Mouse (Mus musculus): Measurements from ENCODE around the gene Morc2a. TPM values are rescaled to one million over a fixed set of nuclear protein-coding genes. Genes with fewer than 3 reads are reported as not detected.

Gene Morc2a
- total RNA-seq, 1 experiment from 2014 or later, result 34.8 TPM

DNA sequence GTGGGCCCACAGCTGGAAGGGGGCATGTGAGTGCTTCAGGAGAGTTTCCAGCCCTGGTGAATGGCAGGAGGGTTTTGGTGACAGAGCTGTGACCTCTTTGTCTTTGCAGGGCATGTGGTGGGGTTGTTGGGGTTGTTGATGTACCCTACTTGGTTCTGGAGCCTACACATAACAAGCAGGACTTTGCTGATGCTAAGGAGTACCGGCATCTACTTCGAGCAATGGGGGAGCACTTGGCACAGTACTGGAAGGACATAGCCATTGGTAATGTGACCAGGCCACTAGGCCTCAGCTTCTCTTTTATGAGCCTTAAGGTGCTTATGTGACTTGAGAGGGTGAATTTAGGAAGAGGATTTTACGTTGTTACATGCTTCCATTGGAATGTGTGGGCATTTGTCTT lies 30.8 kb downstream of the Morc2a start:
- ATAC-seq (replicated peaks; ENCODE audit: low read depth, poor library complexity, severe bottlenecking), result no peak

DNA sequence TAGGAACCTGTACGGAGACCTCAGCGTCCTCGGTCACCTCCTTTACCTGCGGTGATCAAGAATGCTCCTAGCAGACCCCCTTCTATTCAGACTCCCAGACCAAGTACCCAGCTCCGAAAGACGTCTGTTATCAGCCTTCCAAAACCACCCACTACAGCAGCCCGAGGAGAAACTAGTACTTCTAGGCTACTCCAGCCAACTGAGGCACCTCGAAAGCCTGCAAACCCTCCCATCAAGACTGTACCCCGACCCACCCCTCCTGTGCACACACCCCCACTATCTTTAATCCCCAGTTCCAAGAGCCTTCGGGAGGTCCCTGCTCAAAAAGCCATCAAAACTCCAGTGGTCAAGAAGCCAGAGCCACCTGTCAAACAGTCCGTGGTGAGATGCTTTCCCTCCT lies 34.7 kb downstream of the Morc2a start:
- no peak for ATAC-seq (replicated peaks; ENCODE audit: low read depth, poor library complexity, severe bottlenecking)

DNA sequence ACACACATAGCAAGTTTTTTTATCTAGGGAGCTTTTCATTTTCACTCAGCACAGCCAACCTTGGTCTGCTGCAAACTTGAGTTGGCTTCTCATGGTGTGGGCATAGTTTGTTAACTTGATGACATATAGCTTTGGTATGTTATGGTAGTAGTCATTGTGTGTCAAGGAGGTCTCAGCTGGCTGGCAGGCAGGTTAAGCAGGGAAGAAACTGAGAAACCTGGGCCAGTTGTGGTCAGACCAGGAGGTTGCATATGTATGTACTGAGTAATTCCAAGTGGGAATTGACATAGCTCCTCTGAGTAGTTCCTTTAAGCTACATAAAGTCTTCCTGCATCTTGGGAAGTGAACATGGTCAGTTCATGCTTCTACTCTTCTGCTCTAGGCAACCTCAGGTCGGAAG lies 35.2 kb downstream of the Morc2a start:
- ATAC-seq (replicated peaks; ENCODE audit: low read depth, poor library complexity, severe bottlenecking), result no peak

DNA sequence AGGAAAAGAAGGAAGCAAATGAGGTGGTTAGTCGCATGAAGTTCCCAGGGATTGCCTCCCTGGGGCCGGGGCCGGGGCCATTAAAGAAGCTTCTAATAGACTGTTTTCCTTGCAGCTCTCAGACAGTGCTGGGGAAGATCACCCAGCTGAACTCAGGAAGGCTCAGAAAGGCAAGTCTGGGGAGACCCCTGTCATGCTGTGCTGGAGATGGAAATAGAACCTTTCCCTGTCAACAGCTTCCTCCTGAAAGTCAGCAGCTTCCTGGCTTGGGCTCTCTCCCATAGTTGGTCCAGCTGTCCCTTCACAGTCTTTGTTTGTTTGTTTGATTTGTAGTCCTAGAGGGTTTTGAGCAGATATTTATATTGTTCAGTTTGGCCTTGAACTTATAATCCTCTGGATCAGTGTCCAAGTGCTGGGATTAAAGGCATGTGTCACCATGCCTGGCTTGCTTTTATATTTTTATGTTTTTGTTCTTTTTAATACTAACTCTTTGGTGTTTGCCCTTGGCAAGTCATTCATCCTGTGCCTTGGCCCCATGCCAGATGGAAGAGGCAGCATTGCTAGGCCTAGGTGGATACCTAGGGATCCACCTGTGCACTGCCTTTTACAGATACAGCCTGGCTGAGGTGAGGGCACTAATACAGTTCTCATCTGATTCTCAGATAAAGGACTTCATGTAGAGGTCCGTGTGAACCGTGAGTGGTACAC lies 35.9 kb downstream of the Morc2a start:
- no peak for ATAC-seq (replicated peaks; ENCODE audit: low read depth, poor library complexity, severe bottlenecking)

DNA sequence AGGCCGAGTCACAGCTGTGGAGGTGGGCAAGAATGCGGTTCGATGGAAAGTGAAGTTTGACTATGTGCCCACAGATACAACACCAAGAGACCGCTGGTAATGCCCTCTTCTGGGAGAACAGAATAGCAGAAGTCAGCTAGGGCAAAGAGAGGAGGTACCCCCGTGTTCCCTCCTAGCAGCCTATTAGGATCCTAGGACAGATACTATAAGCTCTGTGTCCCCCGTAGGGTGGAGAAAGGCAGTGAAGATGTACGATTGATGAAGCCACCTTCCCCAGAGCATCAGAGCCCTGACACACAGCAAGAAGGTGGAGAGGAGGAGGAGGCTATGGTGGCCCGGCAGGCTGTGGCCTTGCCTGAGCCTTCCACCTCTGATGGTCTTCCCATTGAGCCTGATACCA lies 36.4 kb downstream of the Morc2a start:
- ATAC-seq (replicated peaks; ENCODE audit: low read depth, poor library complexity, severe bottlenecking), result no peak

DNA sequence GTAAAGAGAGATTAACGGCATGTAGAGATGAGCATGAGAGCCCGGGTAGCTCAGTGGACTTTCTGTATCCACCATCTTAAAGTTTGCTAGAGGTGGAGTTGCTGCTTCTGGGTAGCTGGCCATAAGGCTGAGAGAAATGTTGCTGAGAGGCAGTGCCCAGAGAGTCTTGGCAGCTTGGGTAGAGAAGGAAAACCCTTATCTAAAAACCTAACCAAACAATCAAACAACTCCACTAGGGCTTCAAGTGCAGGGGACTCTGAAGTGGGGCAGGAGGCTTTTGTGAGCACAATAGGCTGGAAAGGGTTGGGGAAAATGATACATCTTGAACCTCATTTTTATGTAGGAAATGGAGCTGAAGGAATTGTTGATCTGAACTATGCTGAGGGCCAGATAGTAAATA lies 37.3 kb downstream of the Morc2a start:
- no peak for ATAC-seq (replicated peaks; ENCODE audit: low read depth, poor library complexity, severe bottlenecking)

DNA sequence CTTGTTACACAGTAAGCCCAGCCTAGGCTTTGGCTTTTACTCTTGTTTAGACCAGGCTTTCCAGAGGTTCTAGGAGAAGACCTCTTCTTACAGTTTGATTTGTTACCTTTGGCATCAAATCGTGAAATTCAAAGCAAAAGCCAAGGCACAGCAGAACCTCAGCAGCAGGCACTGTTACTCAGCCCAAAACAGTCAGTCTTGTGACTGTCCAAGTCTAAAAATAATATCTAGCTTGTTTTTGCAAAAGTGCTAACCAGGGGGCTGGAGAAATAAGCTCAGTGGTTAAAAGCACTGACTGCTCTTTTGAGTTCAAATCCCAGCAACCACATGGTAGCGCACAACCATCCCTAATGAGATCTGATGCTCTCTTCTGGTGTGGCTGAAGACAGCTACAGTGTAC lies 37.9 kb downstream of the Morc2a start:
- no peak for ATAC-seq (replicated peaks; ENCODE audit: low read depth, poor library complexity, severe bottlenecking)

DNA sequence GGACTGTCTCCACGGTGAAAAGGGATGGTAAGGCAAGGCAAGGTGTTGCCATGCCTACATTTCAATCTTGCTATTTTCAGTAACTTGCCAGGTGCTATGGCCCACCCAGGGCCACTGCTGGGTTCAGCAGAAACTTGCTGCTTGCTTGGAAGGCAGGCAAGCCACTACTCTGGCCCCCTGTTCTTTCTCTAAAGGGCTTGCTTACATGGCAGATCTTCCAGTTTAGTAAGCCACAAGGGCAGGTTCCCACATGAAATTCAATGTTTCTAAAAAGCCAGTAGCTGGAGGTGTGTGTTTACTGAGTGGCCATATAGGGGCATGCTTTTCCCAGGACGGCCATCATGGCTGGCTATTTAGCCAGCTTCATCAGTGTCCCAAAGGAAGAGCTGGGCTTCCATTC lies 42.8 kb downstream of the Morc2a start:
- no peak for ATAC-seq (replicated peaks; ENCODE audit: low read depth, poor library complexity, severe bottlenecking)

DNA sequence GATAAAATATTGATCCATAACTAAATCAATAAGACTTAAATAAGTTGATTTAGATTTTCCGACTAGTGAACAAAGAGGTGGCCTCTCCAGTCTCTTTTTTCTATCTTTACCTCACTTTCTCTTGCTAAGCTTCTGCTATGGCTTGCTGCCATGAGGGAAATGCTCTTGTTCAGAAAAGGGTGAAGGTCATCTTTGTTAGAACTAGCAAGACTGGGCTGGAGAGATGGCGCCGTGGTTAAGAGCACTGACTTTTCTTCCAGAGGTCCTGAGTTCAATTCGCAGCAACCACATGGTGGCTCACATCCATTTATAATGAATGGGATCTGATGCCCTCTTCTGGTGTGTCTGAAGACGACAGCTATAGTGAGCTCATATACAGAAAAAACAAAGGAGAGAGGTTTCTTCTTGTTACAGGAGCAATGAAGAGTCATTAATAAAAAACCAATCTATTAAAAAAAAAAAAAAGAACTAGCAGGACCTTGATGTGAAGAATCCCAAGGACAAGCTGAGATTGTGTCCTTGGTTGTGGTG lies 47.2 kb downstream of the Morc2a start:
- no peak for ATAC-seq (replicated peaks; ENCODE audit: low read depth, poor library complexity, severe bottlenecking)

DNA sequence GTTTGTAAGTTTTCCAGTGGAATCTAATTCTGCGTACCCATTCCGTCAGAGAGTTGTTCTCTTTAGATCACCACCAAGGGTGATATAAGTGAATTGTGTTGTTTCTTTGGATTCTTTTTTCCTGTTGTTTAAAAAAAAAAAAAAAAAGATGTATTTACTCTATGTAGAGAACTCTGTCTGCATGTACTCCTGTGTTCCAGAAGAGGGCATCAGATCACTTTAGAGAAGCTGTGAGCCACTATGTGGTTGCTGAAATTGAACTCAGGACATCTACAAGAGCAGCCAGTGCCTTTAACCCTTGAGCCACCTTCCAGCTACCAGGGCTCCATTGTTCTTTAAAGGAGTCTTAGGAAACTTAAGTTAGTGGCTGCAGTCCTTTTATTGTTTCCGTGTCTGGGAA lies 48.5 kb downstream of the Morc2a start:
- no peak for ATAC-seq (replicated peaks; ENCODE audit: low read depth, poor library complexity, severe bottlenecking)

DNA sequence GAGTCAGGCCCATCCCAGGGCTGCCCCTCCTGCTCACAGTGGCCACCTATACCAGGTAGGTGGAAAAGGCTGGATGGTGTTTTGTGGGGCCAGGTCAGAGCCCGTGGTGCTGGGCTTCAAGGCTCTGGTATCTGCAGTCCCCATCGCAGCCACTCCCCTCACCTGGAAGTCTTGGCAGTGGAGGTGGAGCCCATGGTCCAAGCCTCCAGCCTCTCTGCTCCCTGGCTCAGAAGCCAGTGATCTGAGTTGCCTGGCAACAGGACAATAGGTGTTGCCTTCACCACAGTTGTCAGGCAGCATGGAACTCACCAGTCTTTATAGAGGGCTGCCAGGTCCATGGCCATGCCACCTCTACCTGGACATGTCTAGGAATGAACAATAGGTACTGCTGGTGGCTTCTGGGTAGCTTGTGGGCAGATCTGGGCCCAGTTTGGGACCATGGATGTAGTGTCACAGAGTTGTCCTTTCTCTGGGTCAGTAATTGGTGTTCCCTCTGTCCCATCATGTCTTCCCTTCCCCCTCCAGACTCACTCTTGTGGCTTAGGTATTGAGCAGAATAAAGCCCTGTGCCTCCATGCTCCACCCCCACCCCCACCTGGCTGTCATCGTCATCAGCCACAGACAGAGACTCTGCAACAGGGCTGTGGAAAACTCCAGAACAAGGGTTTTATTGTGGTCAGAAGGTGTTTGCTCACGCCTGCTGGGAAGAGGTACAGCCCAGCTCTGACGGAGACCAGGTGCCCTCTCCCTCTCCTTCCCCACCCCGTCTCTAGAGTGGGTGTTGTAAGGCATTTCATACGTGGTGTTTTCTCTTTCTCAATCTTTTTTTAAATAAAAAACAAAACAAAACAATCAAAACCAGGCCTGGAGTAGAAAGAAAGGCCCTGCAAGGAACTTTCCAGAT lies 54.4 kb downstream of the Morc2a start:
- no peak for ATAC-seq (replicated peaks; ENCODE audit: low read depth, poor library complexity, severe bottlenecking)

DNA sequence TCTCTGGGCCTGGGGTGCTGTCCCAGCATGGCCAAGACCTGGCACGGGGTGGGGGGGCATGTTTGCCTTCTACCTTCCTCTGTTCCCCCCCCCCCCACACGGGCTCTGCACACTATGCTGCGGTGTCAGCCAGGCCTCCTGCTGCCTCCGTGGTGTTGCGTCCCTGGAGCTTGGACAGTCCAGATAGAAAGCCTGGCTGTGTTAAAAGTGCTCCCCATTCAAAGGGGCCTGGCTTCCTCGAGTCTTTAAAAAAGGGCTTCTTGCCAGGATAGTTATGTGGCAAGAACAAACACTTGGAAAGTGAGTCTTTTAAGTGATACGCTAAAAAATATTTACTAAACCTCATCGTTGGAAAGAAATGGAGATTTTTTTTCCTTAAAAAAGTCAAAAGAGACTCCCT lies 55.4 kb downstream of the Morc2a start:
- no peak for ATAC-seq (replicated peaks; ENCODE audit: low read depth, poor library complexity, severe bottlenecking)

DNA sequence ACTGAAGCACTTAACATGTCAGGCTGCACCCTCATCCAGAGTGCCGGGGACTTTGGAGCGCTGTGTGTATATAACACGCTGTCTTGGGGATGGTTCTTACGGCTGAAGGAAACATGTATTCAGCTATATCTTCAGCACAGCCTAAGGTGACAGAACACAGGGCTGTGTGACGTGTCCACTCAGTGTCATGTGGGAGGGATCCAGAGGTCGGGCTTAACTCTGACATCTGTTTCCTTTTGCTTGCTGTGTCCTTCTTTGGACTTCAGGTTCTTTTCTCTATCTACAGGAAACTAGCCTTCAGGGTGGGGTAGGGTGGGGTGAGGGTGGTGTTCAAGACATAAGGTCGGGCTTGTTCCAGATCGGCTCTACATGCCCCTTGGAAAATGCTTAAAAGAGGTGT lies 58.1 kb downstream of the Morc2a start:
- no peak for ATAC-seq (replicated peaks; ENCODE audit: low read depth, poor library complexity, severe bottlenecking)

DNA sequence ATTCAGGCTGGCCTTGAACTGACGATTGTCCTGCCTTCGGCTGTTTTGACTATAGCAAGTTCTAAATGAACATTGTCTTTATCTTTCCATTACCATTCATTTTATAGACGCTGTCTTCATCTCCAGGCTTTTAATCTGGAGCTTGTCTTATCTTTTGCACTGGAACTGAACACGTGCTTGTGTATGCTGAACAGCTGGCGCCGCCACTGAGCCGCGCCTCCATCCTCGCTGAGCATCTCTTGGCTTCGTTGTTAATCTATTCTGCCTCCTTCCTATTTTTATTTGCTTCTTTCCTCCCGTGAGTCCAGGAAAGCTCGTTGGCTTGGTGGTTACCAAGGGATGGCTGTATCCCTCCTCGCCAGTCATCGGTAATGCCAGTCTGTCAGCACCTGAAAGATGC lies 61.2 kb downstream of the Morc2a start:
- no peak for ATAC-seq (replicated peaks; ENCODE audit: low read depth, poor library complexity, severe bottlenecking)

DNA sequence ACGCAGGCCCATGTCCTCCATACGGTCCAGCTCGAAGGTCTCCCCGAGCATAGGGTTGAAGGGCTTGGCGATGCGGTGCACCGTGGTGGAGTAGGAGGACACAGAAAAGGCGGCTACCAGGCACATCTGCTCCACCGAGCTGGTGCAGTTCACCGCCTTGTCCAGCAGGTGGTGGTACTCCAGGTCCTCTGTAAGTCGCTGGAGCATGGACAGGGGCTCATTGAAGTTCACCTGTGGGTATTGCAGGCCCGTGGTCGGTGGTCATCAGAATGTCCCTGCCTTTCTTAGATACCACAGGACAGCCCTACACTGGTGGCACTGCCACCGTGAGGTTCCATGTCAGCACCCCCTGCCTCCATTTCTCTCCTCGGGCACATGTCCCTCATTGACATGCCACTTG lies 65.5 kb downstream of the Morc2a start:
- ATAC-seq (replicated peaks; ENCODE audit: low read depth, poor library complexity, severe bottlenecking), result peak; percentile 84

DNA sequence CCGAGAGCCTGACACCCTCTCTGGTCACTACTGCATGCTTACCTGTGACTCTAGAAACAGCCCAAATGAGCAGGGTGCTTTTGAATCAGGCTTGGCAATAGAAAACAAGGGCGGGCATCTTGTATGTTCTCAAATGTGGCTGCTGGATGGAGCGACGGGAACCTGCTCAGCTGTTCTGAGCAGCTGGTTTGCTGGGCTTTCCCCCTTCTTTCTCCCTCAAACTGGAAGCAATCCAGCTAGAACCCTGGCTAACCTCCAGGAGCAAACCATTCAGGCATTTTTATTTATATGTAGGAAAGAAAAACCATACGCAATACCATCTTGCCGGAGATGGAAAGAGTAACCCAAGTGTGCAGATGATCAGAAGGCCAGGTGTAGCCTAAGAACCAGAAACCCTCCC lies 67.7 kb downstream of the Morc2a start:
- ATAC-seq (replicated peaks; ENCODE audit: low read depth, poor library complexity, severe bottlenecking), result no peak

DNA sequence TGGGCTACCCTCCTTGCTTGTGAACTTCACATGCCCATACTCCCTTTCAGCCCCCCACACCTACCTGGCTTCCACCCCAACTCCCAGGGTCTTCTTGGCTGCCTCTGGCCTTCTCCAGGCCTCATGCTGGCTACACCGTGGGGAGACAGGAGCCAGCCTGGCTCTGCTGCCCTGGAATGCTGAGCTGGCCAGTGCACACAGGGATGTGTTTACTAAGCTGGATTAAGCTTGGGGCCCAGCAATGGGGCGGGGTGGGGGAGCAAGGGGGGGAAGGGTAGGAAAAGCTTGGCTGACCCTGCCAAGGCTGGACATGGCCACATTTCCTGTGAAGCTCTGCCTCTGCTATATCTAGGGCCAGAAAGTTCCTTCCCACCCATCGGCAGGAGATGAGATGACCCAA lies 73.0 kb downstream of the Morc2a start:
- no peak for ATAC-seq (replicated peaks; ENCODE audit: low read depth, poor library complexity, severe bottlenecking)

DNA sequence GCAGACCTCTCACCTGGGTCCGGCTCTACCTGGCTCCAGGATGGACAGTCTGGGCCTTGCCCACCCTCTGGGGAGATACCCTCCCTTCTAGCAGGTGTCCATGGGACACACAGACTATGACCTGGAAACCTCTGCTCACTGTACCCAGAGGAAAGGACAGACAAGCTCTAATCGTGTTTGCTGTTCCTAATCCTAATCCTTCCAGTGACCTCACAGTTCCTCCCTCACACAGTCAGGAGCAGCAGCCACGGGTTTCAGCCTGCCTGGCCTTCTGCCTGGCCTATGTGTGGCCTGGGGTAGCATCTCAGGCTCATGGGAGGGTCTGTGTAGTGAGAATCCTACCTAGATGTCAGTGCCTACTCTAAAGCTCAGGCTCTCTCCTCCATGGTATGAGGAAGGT lies 73.9 kb downstream of the Morc2a start:
- ATAC-seq (replicated peaks; ENCODE audit: low read depth, poor library complexity, severe bottlenecking), result no peak

DNA sequence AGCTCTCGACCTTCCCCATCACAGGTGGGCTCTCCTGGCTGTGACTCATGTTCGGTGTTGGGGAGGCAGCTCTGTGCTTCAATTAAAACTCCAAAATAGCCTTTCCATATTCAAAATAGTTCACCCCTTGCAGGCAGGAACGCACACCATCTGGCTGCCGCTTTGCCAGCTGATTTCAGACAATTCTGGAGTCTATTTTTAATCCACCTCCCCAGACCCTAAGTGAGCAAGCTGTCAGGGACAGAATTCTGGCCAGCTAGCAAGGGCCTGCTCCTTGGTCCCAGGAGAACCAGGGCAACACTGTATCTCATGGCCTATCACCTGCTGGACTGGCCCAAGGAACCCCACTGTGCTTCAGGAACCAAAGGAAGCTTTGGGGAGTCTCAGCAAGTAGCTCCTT lies 74.9 kb downstream of the Morc2a start:
- ATAC-seq (replicated peaks; ENCODE audit: low read depth, poor library complexity, severe bottlenecking), result no peak

DNA sequence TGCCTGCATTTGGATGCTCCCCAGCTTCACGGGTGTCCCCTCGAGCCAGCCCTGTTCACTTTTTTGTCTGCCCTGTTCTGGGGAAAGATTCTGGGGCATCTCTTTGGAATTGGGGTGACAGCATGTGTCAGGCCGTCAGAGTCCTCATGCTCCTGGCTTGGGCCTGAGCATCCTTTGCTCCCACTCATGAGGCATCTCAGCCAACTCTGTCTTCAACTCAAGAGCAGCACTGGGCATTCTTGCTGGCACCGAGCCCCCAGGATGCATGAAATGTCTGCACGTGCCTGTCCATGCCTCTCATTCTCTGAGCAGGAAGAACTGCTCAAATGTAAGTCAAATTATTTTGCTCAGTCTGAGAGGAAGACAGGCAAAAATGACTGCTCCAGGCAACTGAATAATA lies 75.7 kb downstream of the Morc2a start:
- no peak for ATAC-seq (replicated peaks; ENCODE audit: low read depth, poor library complexity, severe bottlenecking)

DNA sequence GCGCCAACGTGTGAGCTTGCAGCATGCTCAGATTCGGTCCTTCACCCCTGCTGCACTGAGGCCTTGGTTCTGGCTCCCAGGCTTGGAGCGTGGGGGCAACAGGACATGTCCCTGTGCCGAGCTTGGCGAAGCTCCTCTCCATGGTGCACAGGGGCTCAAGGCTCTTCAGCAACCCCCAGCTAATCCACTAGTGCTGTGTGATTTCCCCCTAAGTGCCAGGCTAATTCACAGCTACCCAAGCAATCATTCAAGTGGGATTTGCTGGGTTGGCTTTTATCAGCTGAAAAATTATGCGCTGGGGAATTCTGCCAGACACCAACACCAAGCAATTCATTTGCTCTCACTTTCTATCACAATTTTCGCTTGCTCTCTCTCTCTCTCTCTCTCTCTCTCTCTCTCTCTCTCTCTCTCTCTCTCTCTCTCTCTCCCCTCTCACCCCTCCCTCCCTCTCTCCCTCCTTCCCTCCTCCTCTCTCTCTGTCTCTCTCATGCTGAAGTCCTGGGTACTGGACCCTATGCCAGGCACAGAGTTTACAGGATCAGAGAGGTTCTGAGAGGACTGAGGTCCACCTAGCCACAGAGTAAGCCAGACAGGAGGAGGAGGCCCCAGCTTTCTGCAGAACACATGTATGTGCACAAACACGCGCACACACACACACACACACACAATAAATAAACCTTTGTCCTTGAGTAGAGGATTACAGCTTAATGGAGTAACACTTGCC lies 76.5 kb downstream of the Morc2a start:
- no peak for ATAC-seq (replicated peaks; ENCODE audit: low read depth, poor library complexity, severe bottlenecking)

Data from common myeloid progenitor, adult 5-6 weeks (primary cell).